Mouse (Mus musculus): ENCODE results near the gene Synpr.
"Not testable (repeated sequence)": the region's sequence is repeated elsewhere in the genome, so short reads cannot be mapped to it uniquely, and the experiment has no call there.

Gene Synpr

DNA sequence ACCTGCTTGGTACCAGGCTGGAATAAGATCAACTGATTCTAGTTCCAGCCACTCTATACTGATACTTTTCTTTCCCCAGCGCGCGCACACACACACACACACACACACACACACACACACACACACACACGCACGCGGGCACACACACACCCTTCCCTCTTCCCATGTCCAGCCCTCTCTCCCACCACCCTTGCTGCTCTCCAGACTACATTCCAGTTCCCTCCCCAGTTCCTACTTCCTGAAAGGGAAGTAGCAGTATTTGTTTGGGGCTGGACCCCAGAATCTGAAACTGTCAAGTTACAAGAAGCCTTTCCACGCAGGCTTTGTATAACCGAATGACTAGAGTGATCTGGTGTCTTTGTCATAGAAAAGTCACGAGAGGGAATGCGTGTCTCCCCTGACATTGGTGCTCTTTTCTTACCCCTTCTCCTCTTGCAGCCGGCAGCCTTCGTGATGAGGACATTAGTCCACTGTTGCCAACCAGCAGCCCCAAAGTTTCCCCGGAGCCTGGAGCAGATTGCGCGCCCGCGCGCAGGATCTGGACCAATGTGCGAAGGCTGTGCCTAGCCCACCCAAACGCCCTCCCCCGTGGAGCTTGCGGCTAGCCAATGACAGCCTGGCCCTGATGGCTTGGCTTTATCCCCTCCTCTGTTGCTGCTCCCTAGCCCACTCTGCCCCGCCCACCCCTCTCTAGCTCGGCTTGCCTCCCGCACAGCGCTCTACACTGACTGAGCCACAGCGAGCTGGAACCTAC, at the start of gene Synpr:
TSS of gene Synpr (plus strand) at position 690 of the 754 bp plus-strand sequence.
- peak; percentile 46 for DNase-seq (ENCODE audit: low read depth, low spot score)

DNA sequence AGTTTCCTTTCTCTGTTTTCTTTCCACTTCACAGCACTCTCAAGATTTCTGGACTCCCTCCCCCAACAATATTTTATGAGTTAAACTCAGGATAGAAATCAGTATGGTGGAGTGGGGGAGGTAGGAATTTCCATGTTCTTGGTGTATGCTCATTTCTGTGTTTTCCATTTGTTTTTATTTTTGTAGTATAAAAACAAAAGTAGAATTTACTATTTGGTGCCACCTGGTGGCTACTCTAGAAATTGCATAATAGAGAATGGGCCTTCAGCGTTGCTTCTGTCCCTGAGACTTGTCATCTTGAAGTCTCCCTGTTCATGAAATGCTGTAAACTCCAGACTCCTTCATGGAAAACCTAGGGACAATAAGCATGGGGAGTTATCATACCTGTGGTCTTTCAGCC, 47.7 kb upstream of the Synpr start:
- DNase-seq (ENCODE audit: low read depth, low spot score) = peak; percentile 20

DNA sequence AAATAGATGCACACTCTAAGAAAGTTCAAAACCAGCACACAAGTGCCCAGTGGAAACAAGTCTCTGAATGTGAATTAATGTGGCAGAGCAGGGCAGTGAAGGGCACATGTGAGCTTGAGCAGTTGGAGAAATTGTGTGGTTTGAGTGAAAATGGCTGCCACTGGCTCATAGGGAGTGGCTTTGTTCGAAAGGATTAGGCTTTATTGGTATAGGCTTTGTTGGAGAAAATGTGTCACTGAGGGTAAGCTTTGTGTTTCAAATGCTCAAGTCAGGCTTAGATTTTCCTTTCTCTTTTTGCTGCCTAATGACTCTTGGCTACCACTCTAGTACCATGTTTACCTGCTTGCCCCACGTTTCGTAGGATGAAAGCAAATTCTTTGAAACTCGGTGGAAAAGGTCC, 37.1 kb upstream of the Synpr start:
- DNase-seq (ENCODE audit: low read depth, low spot score) = no peak

DNA sequence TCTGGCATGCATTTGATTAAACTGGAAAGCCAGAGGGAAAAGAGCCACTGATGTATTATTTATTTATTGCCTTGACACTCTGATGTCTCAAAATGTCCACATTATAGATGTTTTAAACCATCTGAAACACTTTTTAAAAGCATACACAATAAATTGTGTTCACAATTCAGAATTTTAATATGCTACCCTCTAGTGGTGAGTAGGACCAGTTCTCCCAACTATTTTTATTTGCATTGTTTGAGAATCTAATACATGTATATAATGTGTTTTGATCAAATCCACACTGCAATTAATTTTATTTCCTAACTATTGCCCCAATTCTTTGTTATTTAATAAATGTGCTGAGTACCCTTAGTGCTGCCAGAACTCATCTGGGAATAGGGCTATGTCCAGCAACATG, 35.2 kb upstream of the Synpr start:
- no peak for DNase-seq (ENCODE audit: low read depth, low spot score)

DNA sequence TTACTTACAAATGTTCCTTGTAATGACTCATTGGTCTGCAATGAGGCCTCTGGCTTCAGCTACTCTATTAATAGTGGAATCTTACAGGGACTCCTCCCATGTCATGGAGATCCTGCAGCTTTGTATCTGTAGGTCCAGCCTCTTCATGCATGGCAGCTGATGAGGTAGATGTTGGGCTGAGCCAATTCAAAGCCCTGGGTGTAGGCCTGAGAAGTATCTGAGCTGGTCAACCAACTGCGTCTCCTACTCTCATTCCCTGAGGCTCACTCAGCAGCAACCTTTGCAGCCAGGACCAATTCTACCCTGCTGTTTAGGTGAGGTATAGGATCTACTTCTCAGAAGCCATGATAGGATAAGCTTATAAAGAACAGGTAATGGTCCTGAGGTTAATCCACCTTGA, 32.0 kb upstream of the Synpr start:
- DNase-seq (ENCODE audit: low read depth, low spot score) = no peak

DNA sequence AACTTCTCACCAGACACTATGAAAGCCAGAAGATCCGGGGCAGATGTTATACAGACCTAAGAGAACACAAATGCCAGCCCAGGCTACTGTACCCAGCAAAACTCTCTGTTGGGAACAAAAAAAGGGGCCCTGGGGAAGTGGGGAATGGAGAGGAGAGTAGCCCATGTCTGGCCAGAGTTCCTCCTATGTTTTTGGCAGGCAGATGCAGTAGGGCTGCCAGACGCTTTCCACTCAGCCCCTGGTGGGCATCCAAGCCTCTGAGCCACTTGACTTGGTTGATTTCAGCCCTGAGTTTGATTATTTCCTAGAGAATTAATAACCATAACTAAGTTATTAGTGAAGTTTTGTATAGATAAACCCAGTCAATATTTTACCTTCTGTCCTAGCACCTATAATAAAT, 29.8 kb upstream of the Synpr start:
- DNase-seq (ENCODE audit: low read depth, low spot score) = not testable (repeated sequence)

DNA sequence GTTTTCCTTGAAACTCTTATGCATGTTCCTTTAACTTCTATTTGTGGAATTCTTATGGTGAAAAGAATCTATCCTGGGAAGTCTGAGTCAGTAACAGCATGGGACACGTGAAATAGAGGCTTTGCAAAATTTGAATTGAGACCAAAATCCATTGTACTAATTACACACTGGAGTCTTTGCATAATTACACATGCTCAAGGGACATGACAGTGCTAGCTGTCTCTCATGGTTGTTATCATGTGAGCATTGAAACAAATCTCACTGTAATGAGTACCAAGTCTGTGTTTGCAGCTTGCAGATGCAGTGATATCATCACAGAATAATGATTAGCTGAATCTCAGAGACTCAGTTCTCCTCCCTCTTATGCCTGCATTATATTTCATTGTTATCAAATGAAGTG, 22.2 kb upstream of the Synpr start:
- DNase-seq (ENCODE audit: low read depth, low spot score) = no peak

DNA sequence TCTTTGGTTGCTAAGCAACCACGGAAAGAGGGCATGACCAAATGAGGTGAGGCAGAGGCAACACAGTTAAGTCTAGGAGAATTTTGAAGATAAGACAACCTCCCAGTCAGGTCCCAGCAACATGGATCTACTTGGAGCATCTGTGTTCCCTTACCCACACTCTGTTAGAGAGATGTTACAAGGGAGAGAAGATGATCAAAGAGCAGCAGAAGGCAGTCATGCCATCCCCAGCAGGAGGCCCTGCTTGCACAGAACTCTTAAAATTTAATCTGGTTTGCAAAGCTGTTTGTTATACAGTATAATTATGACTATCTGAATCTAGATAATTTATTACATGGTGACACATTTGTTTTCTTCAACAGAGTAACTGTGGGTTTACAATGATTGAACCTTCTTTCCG, 18.2 kb upstream of the Synpr start:
- DNase-seq (ENCODE audit: low read depth, low spot score) = no peak

DNA sequence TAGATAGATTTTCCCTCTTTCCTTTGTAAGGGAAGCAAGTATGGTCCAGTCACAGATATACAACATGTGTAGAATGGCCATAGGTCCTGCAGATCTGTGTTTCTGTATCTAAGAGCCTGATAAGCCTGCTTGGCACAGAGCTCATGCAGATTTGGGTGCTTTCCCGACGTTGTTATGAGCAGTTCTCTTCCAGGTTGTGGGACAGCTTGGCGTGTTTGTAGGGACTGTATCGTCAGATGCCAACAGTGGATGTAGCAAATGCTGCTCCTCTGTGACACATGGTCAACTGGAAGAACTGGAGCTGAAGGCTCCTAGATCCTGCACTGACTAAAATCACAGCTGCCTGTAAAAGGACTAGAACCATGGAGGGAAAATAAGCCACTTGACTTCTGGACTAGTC, 17.4 kb upstream of the Synpr start:
- DNase-seq (ENCODE audit: low read depth, low spot score) = no peak

DNA sequence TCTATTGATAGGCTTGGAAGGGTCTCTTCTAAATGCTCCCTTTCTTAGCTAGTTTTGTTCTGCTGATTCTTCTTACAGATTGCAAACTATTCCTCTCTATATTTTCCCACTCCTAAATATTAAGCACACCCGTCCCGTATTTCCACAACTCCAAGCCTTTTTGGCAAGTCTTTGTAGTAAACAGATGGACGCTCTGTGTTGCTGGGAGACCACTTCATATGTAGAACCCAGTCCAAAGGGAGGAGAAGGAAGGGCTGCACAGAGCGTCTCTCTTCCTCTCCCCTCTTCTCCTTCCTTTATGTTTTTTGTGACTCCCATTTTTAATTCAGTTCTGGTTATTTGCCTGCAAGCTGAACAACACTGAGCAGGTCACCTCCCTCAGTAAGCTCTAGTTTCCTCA, 1.4 kb upstream of the Synpr start:
- DNase-seq (ENCODE audit: low read depth, low spot score) = no peak

DNA sequence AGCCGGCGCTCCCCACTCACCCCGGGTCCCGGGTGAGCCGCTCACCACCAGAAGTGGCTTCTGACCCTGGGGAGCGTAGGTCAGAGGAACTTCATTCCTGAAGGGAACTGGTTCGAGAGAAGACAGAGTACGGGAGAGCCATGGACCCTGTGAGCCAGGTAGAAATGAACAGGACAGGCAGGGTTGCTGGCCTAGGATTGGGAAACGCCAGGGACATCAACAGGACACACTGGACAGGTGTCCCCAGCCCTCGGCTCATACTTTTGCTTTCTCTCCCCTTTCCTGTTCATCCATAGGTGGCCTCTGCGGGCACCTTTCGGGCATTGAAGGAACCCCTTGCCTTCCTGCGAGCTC, 242 bp downstream of the Synpr start:
- no peak for DNase-seq (ENCODE audit: low read depth, low spot score)

DNA sequence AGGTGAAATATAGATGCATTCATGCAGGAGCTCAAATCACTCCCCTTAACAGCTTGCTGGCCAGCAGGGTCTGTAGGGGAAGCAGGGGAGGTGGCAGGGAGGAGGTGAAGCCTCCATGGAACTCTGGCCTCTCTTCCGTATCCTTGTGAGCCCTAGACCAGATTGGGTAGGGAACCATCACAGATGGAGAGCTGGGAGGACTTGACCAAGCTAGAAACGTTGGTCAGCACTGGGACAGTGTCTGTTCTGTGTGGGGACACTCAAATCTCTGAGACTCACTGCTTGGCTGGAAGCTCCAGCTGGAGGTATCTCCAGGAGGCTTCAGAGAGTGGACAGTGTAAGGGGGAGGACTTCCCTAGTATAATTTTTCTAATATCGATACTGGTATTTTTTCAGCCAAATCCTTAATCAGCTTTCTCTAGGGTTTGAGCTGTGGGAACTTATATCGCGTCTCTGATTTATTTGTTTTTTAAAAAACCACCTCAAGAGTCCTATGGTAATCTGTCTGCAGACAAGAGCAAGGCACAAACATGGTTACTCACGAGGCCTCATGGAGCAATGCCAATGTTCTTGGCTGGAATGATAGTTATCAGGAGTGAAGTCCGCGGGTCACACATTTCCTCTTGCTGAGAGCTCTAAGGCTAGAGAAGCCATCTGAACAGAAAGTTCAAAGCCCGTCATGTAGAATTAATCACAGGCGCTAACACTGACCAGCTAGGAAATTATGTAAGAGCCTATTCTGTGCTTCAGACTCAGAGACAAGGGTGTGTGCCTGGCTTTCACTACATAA, 956 bp downstream of the Synpr start:
- DNase-seq (ENCODE audit: low read depth, low spot score) = peak; percentile 20

DNA sequence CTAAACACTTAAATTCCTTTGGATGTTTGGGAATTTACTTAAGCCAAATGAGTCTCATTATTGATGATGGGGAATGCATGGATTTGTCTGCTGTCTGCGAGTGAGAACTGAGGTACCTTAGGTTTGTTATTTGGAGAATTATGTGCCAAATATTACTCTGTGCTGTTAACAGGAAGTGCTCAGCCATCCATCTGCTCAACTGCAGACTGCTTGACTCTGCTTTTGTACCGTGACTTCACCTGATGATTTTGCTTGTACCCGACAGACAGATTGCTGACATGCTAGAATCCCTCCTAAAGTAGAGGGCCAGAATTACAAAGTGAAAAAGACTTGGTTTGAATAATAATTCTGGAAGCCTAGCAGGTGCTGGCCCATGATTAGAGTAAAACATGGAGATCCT, 9.6 kb downstream of the Synpr start:
- DNase-seq (ENCODE audit: low read depth, low spot score) = no peak

DNA sequence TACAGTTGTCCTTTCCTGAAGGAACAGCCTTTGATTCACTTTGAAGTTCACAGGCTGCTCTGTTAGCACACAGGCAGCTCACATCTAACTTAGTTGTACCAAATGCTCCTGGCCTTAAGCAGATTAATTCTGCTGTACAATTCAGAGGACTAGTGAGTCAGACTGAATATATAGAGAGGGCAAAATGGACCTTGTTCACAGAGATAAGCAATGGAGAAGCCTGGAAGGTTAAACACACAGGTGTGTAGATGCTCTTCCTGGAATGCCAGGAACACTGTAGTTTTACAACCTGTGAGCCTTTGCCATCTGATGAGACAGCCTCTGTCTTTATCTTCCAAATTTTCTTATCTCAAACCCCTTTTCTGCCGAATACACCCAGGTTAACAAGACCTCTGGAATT, 29.7 kb downstream of the Synpr start:
- DNase-seq (ENCODE audit: low read depth, low spot score) = no peak

DNA sequence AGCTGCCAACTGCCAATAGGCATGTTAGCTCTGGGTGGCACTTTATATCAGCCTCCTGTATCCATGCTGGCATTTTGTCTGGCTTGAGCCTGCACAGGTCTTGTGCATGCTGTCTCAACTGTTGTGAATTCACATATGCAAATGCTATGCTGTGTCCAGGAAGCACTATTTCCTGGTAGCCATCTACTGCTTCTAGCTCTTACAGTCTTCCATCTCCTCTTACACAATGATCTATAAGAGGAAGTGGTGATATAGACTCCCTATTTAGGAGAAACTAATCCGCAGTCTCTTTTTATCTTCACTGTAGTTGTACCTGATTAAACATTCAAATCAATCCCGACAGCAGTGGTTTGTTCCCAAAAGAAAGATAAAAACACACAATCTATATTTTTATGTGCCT, 43.9 kb downstream of the Synpr start:
- DNase-seq (ENCODE audit: low read depth, low spot score) = no peak

DNA sequence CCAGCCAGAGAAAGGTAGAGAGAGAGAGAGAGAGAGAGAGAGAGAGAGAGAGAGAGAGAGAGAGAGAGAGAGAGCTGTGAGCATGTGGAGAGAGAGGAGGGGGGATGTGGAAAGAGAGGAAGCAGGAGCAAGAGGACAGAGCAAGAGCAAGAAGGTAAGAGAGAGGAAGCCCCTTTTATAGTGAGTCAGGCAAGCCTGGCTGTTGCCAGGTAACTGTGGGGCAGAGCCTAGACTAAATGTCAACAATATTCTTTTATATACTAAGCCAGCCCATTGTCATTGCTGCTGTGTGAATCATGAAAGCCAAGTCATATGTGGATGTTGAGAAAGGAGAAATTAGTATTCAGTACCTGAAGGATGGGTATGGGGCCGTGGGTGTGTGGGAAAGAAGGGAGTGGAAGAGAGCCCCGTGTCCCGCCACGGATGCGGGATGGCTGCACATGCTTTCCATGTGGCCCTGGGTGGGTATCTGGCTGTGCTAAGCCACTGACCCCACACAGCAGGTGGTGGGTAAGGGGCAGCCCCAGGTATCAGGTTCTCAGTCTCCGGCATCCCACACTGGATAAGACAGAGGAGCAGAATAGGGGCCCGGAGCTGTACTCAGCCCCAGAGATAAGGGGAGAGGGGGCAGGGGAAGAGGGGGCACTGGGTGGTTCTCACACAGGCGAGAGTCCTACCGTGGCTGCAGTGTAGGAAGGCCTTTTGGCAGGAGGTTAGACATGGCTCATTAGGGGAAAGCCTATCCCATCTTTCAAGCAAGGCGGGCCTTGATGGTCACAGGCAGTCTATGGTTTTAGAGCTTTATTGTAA, 48.1 kb downstream of the Synpr start:
- DNase-seq (ENCODE audit: low read depth, low spot score) = no peak

DNA sequence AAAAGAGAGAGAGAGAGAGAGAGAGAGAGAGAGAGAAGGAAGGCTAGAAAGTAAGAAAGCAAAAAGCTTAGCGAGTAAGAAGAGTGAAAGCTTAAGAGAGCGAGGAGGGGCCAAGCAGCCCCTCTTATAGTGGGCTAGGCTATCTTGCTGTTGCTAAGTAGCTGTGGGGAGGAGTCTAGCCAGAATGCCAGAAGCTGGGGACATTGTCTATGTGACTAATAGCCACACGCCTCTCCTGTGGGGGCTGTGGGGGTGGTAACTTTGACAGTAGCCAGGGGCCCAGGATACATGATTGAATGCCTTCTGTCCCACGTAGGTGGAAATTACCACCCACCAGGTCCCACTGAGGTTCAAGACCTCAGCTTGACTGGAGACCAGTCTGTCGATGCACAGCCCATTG, 48.8 kb downstream of the Synpr start:
- DNase-seq (ENCODE audit: low read depth, low spot score) = no peak

DNA sequence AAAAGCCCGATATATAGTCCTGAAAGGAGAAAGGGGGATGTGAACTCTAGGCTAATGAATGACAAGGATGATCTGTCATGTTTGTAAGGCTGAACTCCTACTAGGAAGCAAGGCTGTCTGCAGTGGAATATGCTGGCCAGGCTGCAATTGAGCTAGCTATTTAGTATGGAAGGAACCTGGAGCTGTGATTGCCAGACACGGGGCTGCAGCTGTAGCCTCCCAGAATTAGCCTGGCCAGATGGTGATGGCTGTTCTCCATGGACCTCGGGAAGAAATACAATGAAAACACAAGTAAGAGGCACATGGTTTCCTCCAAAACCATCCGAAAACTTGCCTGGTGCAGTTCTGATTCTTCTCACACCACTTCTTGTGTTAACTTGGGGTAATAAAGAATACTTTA, 51.6 kb downstream of the Synpr start:
- DNase-seq (ENCODE audit: low read depth, low spot score) = no peak

DNA sequence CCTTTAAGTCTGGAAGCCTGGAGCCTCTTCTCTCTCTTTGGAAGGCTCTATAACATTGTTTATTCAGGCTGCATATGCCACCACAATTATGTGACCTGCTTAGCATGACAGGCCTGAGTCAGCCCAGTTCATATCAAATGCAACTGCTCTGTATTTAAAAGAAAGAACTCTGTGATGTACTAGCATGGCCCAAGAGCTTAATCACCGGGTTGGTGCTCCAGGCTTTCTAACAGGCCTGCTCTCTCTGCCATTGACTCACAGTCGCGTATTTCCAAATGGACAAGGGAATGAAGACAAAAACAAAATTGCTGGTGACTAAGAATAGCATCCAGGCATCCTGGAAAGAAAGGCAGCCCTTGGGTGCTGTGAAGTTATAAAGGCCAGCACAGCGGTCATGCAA, 56.1 kb downstream of the Synpr start:
- DNase-seq (ENCODE audit: low read depth, low spot score) = no peak

DNA sequence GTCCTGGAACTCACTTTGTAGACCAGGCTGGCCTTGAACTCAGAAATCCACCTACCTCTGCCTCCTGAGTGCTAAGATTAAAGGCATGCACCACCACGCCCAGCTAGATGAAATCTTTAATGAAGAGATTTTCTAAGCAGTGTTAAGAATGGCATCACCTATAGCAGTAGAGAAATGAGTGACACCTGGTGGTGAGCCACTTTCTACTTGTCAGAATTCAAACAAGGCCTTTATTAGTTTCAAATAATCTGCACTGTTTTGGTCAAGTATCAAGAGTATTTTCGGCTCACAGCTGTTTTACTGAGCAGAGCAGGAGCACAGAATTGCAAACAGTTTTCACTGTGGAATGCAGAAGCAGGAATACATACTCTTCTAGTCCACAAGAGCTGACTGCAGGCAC, 59.7 kb downstream of the Synpr start:
- DNase-seq (ENCODE audit: low read depth, low spot score) = no peak

DNA sequence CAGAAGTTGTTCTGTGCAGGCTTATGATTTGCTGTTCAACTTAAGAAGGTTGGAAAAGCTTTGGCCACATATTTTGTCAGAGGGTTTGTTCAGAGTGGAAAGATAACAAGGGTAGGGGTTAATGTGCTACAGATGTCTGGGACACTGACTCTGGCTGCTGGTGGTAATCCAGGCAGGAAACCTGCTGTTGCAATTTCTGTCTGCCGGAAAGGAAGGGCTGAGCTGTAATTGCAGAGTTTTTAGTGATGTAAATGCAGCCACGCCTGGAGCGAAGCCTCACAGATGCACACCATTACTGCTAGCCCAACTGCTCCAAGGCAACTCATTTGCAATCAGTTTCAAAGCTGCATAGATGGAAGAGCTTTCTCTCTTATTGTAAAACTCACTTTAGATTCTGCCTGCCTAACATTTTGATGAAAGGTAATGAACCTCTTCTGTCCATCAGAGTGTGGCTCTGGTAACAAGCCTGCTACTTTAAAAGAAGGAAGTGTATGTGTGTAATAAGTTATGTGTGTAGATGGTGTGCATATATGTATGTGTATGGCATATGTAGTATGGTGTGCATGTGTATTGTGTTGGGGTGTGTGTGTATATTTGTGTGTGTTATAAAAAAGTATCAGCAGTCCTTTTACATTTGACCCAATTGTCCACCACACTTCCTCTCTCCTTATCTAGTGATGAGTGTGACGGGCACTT, 64.7 kb downstream of the Synpr start:
- DNase-seq (ENCODE audit: low read depth, low spot score) = no peak

DNA sequence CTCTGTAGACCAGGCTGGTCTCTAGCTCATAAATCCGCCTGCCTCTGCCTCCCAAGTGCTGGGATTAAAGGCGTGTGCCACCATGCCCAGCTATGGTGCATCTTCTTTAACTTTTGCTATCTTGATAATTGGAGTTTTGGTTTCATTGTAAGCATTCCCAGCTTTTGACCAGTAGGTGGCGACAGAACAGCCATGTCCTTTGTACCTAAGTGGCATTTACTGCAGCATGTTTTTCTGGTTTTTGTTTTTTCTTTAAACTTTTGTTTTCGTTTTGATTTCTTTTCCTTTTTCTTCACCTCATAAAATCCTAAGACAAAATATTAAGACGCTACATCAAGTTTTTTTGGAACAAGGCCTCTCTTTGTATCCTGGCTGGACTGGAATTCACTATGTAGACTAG, 69.6 kb downstream of the Synpr start:
- no peak for DNase-seq (ENCODE audit: low read depth, low spot score)
